In the genomic region with DNA sequence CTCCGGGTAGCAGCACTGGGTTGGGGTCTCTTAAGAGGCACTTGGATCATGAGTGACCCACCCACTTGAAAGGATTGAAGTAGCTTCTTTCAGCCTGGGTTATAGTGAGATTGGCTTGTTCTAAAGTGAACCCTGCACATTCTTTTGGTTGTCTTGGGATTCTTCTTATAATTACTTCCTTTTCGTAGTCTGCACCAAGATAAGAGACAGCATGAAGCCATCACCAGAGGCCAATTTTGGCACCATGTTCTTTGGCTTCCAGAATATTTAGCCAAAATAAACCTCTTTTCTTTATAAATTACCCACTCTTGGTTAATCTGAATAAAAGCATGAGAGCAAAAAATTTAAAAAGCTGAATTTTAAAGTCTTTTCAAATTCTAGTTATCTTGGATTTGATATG, we compare ENCODE assay signal across 24 mouse cellular contexts.
DNase-seq lines count a peak whose midpoint lies in the region; ATAC-seq and TF ChIP-seq lines count a peak whose summit lies in the region.
"Had no signal": no experiment of that assay in that cellular context is flagged by ENCODE, and none has a peak within 500 bp of the region (broad histone marks: within the 10 kb centered on the region; RNA-seq: fewer than 3 reads in every experiment).

No protein-coding gene starts in this region.

- TF ChIP-seq CTCF in lung, embryonic 14.5 days (IDR thresholded peaks at IDR 0.05; ENCODE audit: low read depth): no peak

- H3K27ac ChIP-seq in heart, embryonic 12.5 days (ENCODE audit: poor library complexity, severe bottlenecking): no peak overlapping the region
- no peak overlapping the region for H3K27ac ChIP-seq in lung, embryonic 14.5 days (ENCODE audit: low read depth)
- H3K27ac ChIP-seq in hindbrain, embryonic 10.5 days: no peak overlapping the region
- H3K27ac ChIP-seq: forebrain, embryonic 10.5 days; forebrain, embryonic 13.5 days; heart, embryonic 13.5 days; hindbrain, embryonic 12.5 days; hindbrain, embryonic 15.5 days had no signal

- H3K36me3 ChIP-seq in heart, embryonic 12.5 days: no peaks in the 10 kb centered on the region
- H3K36me3 ChIP-seq in lung, embryonic 14.5 days (ENCODE audit: insufficient read depth): no peaks in the 10 kb centered on the region
- H3K36me3 ChIP-seq in hindbrain, embryonic 10.5 days: no peaks in the 10 kb centered on the region
- H3K36me3 ChIP-seq: forebrain, embryonic 10.5 days; heart, embryonic 13.5 days; hindbrain, embryonic 12.5 days; hindbrain, embryonic 15.5 days had no signal

- peaks cover 13% of the 10 kb centered on the region for H3K4me1 ChIP-seq in heart, embryonic 12.5 days (replicated peaks)
- peaks cover 2% of the 10 kb centered on the region; the same call in 1 of the 2 replicates for H3K4me1 ChIP-seq in lung, embryonic 14.5 days (ENCODE audit: insufficient read depth)
- H3K4me1 ChIP-seq in hindbrain, embryonic 10.5 days (replicated peaks): 0 out of 2 replicates have a peak, but pooled peaks cover 8% of the 10 kb centered on the region

- H3K9me3 ChIP-seq in heart, embryonic 12.5 days (replicated peaks): no peaks in the 10 kb centered on the region
- H3K9me3 ChIP-seq in lung, embryonic 14.5 days (ENCODE audit: low read depth, low read length): no peaks in the 10 kb centered on the region
- no peaks in the 10 kb centered on the region for H3K9me3 ChIP-seq in hindbrain, embryonic 10.5 days
- H3K9me3 ChIP-seq: forebrain, embryonic 10.5 days; forebrain, embryonic 13.5 days; heart, embryonic 13.5 days; hindbrain, embryonic 12.5 days; hindbrain, embryonic 15.5 days had no signal

- WGBS in heart, embryonic 12.5 days: 70% methylated on average over 2 of the region's 2 CpGs
- WGBS in lung, embryonic 14.5 days: 67% methylated on average over 2 of the region's 2 CpGs
- 80% methylated on average over 2 of the region's 2 CpGs for WGBS in hindbrain, embryonic 10.5 days

- no peak overlapping the region for H3K9ac ChIP-seq in heart, embryonic 12.5 days
- H3K9ac ChIP-seq in lung, embryonic 14.5 days: no peak overlapping the region
- H3K9ac ChIP-seq: forebrain, embryonic 13.5 days; heart, embryonic 13.5 days; hindbrain, embryonic 12.5 days; hindbrain, embryonic 15.5 days had no signal

- no peak overlapping the region for H3K4me2 ChIP-seq in heart, embryonic 12.5 days
- H3K4me2 ChIP-seq in lung, embryonic 14.5 days: no peak overlapping the region
- H3K4me2 ChIP-seq: forebrain, embryonic 13.5 days; heart, embryonic 13.5 days; hindbrain, embryonic 12.5 days; hindbrain, embryonic 15.5 days had no signal

- no peaks in the 10 kb centered on the region for H3K27me3 ChIP-seq in heart, embryonic 12.5 days (replicated peaks)
- H3K27me3 ChIP-seq in lung, embryonic 14.5 days (ENCODE audit: insufficient read depth, low read length): no peaks in the 10 kb centered on the region
- H3K27me3 ChIP-seq in hindbrain, embryonic 10.5 days (ENCODE audit: insufficient read depth, poor library complexity, severe bottlenecking): no peaks in the 10 kb centered on the region
- H3K27me3 ChIP-seq: forebrain, embryonic 13.5 days; heart, embryonic 13.5 days; hindbrain, embryonic 12.5 days; hindbrain, embryonic 15.5 days; Patski had no signal

- H3K4me3 ChIP-seq in heart, embryonic 12.5 days: no peak overlapping the region
- H3K4me3 ChIP-seq in lung, embryonic 14.5 days (ENCODE audit: low read depth, low read length): no peak overlapping the region
- H3K4me3 ChIP-seq in hindbrain, embryonic 10.5 days: no peak overlapping the region
- H3K4me3 ChIP-seq: forebrain, embryonic 10.5 days; forebrain, embryonic 13.5 days; heart, embryonic 13.5 days; hindbrain, embryonic 12.5 days; hindbrain, embryonic 15.5 days had no signal

- peak; percentile 79 for DNase-seq in heart, adult 11 months
- peak; percentile 27 for DNase-seq in kidney, postnatal 10 days
- DNase-seq in kidney, postnatal 36 days: no peak
- peak; percentile 13 for DNase-seq in lung, embryonic 14.5 days
- no peak for DNase-seq in lung, adult 18-20 months
- DNase-seq in hindbrain, embryonic 10.5 days (ENCODE audit: low spot score): no peak
- DNase-seq: adrenal gland, postnatal 10 days; adrenal gland, postnatal 36 days; cerebellum, adult 18-20 months; cerebellum, adult 9-10 months; cerebellum, postnatal 14 days; gastrocnemius, postnatal 10 days; gastrocnemius, postnatal 36 days; heart, adult 18-20 months; heart, postnatal 14 days; heart, postnatal 4 days had no signal

- ATAC-seq in heart, embryonic 12.5 days (ENCODE audit: insufficient number of reproducible peaks, low FRiP score): no peak
- ATAC-seq in lung, embryonic 14.5 days (ENCODE audit: insufficient read depth): no peak
- ATAC-seq: forebrain, embryonic 13.5 days; forebrain, embryonic 16.5 days; Patski had no signal

Comparison
In these comparisons a context has a peak if more than half of its experiments do, and no peak if none do; other contexts are left out.
1. DNase-seq: peak in heart, adult 11 months (single experiment), kidney, postnatal 10 days (single experiment) and lung, embryonic 14.5 days (single experiment); none in kidney, postnatal 36 days (0 of 2), lung, adult 18-20 months (0 of 2) and hindbrain, embryonic 10.5 days (single experiment).